Mouse (Mus musculus) activated CD4-positive, CD25-positive, alpha-beta regulatory T cell (primary cell): ENCODE data around the gene Dab1. TPM values are rescaled to one million over a fixed set of nuclear protein-coding genes. Genes with fewer than 3 reads are reported as not detected.

ENCODE experiments used
- polyA plus RNA-seq, 2 experiments: library from polyadenylated mRNA; unstranded; fragments of 100-300 nt; shearing (Covaris generic); gene quantifications; one replicate each; pipeline ENCODE4 v1.2.1; 2017

Dab1 gene
- polyA plus RNA-seq = under 1 TPM; 0.12 to 0.34 TPM

DNA sequence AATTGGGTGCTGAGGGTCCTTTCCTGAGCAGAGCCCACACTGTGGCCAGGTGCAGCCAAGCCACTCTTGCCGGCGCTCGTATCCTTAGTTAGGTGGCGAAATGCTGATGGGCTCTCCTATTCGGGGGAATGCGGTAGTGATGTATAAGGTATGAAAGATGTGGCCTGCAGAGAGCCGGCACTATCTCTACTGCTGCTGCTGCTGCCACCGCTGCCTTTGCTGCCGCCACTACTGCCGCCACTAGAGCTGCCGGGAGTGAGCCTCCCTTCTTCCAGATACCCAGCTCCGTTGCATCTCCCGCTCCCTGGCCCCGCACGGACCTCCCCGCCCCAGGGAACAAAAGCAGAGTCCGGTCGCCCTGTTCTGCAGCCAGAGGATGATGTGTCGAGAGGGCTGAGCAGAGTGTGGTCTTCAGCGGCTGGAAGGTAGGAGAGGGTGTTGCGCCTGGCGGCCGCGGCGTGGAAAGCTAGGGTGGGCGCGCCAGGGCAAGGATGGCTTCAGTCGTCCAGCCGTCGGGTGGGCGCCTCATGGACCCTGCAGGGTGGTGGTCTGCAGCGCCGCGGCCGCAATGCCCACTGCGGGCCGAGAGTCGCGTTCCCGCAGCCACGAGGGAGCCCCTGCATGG lies at the start of gene Dab1:
Gene Dab1, plus strand, starts transcription at position 39 of the 625 bp plus-strand sequence.

GRCm38 (mm10) chr4:104766065-104766464 lies 1146.9 kb downstream of the Dab1 start, which contains the start of gene C8b:
Gene C8b, plus strand, starts transcription at chr4:104766317.

